Mouse (Mus musculus) hindbrain, embryonic 16.5 days (tissue): ENCODE measurements around the gene Art3. TPM values are rescaled to one million over a fixed set of nuclear protein-coding genes. Genes with fewer than 3 reads are reported as not detected.

Experiments used
- ATAC-seq: fragments of 200-750 bp; cut with Nextera tagmentation; 2 replicates; pipeline ENCODE4 v1.8.0; 2017; ENCODE audit warnings: moderate TSS enrichment, moderate library complexity
- H3K27ac ChIP-seq: fragments of 300-500 bp; sonication (generic); 2 replicates; pipeline ENCODE4 v1.5.1; 2014; ENCODE audit warnings: low read depth, mild to moderate bottlenecking, control low read depth, low read length, moderate library complexity
- H3K27me3 ChIP-seq: fragments of 300-500 bp; sonication (generic); replicated peaks from 2 replicates; pipeline ENCODE4 v1.6.1; 2014; ENCODE audit warnings: low read length; ENCODE audit not compliant: control insufficient read depth, insufficient read depth
- H3K36me3 ChIP-seq: fragments of 300-500 bp; sonication (generic); 2 replicates; pipeline ENCODE4 v1.6.1; 2014; ENCODE audit warnings: mild to moderate bottlenecking, low read length, moderate library complexity, mixed read lengths; ENCODE audit not compliant: control insufficient read depth, insufficient read depth
- H3K4me1 ChIP-seq: fragments of 300-500 bp; sonication (generic); 2 replicates; pipeline ENCODE4 v1.6.1; 2014; ENCODE audit warnings: low read depth, low read length; ENCODE audit not compliant: control insufficient read depth, insufficient read depth
- H3K4me2 ChIP-seq: fragments of 300-500 bp; sonication (generic); 2 replicates; pipeline ENCODE4 v1.6.1; 2014; ENCODE audit warnings: mild to moderate bottlenecking, low read length, control low read depth, moderate library complexity
- H3K4me3 ChIP-seq: fragments of 300-500 bp; sonication (generic); 2 replicates; pipeline ENCODE4 v1.5.1; 2014; ENCODE audit warnings: mild to moderate bottlenecking, low read length, control low read depth, moderate library complexity
- H3K9ac ChIP-seq: fragments of 300-500 bp; sonication (generic); 2 replicates; pipeline ENCODE4 v1.6.1; 2014; ENCODE audit warnings: low read depth, mild to moderate bottlenecking, control low read depth, low read length, moderate library complexity
- H3K9me3 ChIP-seq: fragments of 300-500 bp; sonication (generic); 2 replicates; pipeline ENCODE4 v1.6.1; 2014; ENCODE audit warnings: mild to moderate bottlenecking, low read length, moderate library complexity; ENCODE audit not compliant: control insufficient read depth
- WGBS: fragments of 180-500 bp; shearing (Covaris S2); extraction: QIAGEN DNeasy Blood & Tissue Kit; methylation state at CpG from one replicate; pipeline ENCODE4 v1.1.7; 2014; 5-methylcytosine and 5-hydroxymethylcytosine counted together
- polyA plus RNA-seq: library from polyadenylated mRNA; unstranded; fragments of >200 nt; fragmentation: Nextera tagmentation; extraction: Ambion mirVana; gene quantifications from 2 replicates; pipeline ENCODE4 v1.2.1, GENCODE M21; 2015

Gene Art3
- polyA plus RNA-seq, 1 experiment from 2014 or later: 6.7 TPM

DNA sequence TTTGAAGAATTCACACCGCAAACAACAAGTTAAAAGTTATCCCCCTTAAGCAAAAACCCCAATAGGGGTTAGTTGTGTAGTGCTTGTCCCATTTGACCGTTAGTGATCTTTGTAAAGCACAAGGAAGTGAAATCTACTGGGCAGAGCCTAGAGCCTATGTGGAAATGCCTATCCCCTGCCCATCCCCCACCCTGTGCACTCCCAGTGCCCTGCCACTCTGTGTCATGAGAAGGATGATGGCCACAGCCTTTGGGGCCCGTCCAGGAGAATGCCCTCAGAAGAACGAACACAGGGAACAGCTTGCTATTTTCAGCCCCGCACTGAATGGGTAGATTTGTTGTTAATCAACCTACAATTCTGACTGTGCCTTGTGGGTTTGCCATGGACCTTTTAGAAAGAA is 109.9 kb downstream of the Art3 start:
- H3K4me3 ChIP-seq: no peak overlapping the region
- H3K4me2 ChIP-seq: no peak overlapping the region
- no peaks in the 10 kb centered on the region for H3K9me3 ChIP-seq
- WGBS: 89% methylated on average over 5 of the region's 5 CpGs
- H3K27ac ChIP-seq: no peak overlapping the region
- H3K27me3 ChIP-seq: no peaks in the 10 kb centered on the region
- ATAC-seq: no peak
- H3K4me1 ChIP-seq: no peaks in the 10 kb centered on the region
- H3K9ac ChIP-seq: no peak overlapping the region
- peaks cover 19% of the 10 kb centered on the region for H3K36me3 ChIP-seq

DNA sequence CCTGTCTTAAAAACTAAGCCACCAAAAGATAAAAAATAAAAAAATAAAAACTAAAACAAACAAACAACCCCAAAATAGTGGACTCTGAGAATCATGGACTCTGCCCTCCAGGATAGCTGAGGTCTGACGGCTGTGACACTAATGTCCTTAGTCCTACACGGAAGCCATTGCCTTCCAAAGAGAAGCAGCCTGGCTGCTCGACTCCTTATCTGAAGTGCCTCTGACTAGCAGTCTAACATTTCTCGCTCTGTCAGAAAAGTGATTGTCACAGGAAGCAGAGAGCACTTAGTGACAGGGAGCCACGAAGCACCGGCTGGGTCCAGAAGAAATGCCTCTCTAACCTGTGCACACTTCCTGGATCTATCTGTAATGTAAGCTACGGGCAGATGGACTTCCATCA is 111.3 kb downstream of the Art3 start:
- Histone ChIP-seq H3K9ac (no peak overlapping the region), H3K36me3 (peaks cover 30% of the 10 kb centered on the region), H3K27ac (no peak overlapping the region), H3K4me3 (no peak overlapping the region), H3K27me3 (no peaks in the 10 kb centered on the region), H3K9me3 (no peaks in the 10 kb centered on the region), H3K4me2 (no peak overlapping the region), H3K4me1 (no peaks in the 10 kb centered on the region)
- WGBS: 88% methylated on average over 7 of the region's 7 CpGs
- no peak for ATAC-seq

DNA sequence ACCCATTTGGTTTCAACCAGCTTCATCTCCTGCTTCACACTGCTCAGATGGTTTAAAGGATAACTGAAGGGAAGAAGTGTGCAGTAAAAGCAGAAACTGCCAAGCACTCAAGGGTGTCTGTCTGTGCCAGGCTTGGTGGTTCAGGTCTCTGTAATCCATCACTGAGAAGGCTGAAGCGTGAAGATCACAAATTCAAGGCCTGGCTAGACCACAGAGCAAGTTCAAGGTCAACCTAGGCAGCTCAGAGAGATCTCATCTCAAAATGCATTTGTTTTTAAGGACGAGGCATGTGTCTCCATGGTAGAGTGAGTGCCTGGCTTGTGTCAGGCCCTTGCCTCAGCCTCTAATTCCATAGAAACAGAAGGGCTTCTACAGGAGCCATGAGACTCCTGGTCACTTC is 113.4 kb downstream of the Art3 start:
- Histone ChIP-seq H3K9ac (no peak overlapping the region), H3K27ac (no peak overlapping the region), H3K4me2 (no peak overlapping the region), H3K9me3 (no peaks in the 10 kb centered on the region), H3K4me3 (no peak overlapping the region), H3K4me1 (no peaks in the 10 kb centered on the region), H3K27me3 (no peaks in the 10 kb centered on the region), H3K36me3 (peaks cover 46% of the 10 kb centered on the region)
- no peak for ATAC-seq
- 93% methylated on average over 2 of the region's 2 CpGs for WGBS

DNA sequence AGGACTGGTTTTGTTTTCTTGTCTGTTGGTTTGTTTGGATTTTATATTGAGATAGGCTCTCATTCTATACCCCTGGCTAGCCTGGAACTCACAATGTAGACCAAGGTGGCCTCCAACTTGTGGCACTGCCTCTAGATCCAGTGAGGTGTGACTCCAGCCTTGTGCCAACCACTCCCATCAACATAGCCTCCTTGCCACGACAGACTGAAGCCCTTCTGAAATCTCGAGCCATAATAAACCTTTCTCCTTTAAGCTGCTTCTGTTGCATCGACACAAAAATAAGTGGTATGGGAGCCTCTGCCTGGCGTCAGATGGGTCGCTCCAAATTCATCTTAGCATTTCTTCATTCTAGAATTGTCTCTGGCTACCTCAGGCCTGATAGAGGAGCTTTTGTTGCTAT is 115.1 kb downstream of the Art3 start:
- H3K4me3 ChIP-seq: no peak overlapping the region

DNA sequence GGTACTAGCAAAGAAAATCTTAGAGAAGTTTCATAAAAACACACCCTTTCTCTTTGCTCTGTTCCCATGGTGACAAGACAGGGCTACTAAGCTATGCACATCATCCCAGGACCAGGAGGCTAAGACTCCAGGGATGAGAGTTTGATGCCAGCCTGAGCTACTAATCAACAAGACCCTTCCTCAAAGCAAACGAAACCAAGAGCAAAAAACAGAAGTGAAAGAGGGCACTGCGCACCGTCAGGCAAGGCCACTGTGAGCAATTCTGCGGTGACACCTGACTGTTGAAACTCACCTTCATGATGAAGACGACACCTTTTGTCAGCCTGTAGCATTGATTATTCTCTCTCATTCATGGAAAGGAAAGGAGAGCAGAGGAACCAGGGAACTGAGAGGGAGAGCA is 121.2 kb downstream of the Art3 start:
- no peak for ATAC-seq
- H3K9me3 ChIP-seq: no peaks in the 10 kb centered on the region
- H3K4me3 ChIP-seq: no peak overlapping the region
- no peaks in the 10 kb centered on the region for H3K27me3 ChIP-seq
- no peak overlapping the region for H3K9ac ChIP-seq
- H3K4me1 ChIP-seq: no peaks in the 10 kb centered on the region
- no peak overlapping the region for H3K4me2 ChIP-seq
- H3K27ac ChIP-seq: no peak overlapping the region
- peaks cover 34% of the 10 kb centered on the region for H3K36me3 ChIP-seq
- 90% methylated on average over 5 of the region's 5 CpGs for WGBS

More for the DNA sequence above, 115.1 kb downstream of the Art3 start:
- Histone ChIP-seq H3K4me1 (no peaks in the 10 kb centered on the region), H3K27ac (no peak overlapping the region), H3K4me2 (no peak overlapping the region), H3K36me3 (peaks cover 57% of the 10 kb centered on the region), H3K9me3 (no peaks in the 10 kb centered on the region), H3K27me3 (no peaks in the 10 kb centered on the region), H3K9ac (no peak overlapping the region)
- WGBS: 92% methylated on average over 5 of the region's 5 CpGs
- no peak for ATAC-seq

DNA sequence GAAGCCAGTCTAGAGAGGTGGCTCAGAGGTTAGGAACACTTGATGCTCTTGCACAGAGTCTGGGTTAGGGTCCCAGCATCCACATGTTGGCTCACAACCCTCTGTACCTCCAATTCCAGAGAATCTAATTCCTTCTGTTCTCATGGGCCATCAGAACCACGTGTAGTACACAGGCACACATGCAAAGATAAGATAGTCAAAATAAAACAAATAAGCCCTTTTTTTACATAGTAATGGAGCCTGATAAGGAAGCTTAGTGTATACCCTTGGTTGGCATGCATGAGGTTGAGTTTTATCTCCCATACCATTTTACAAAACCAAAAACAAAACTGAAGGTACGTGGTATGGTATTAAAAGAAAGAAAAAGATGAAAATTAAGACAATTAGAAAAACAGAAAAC is 125.8 kb downstream of the Art3 start:
- H3K9me3 ChIP-seq: no peaks in the 10 kb centered on the region
- H3K27ac ChIP-seq: no peak overlapping the region
- no peak overlapping the region for H3K9ac ChIP-seq
- H3K27me3 ChIP-seq: no peaks in the 10 kb centered on the region
- no peaks in the 10 kb centered on the region for H3K4me1 ChIP-seq
- no peak overlapping the region for H3K4me2 ChIP-seq
- WGBS: 84% methylated on average over 2 of the region's 2 CpGs
- no peak overlapping the region for H3K4me3 ChIP-seq
- ATAC-seq: no peak
- peaks cover 17% of the 10 kb centered on the region for H3K36me3 ChIP-seq

DNA sequence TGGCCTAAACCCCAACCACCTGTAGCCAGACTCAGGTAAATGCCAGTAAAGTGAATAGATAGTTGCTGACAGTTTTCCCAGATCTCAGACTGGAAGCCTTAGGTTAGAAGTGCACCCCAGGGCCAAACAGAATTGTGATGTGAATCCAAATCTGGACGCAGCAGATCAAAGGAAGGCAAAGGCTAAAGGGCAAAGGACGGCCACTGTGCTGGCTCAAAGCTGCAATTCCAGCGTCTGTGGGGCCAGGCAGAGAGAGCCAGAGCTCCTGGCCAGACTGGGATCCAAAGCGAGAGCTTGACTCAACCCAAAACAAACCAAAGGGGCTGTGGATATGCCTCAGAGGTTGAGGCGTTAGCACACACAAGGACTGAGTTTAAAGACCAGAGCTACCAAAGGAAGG is 127.1 kb downstream of the Art3 start:
- Histone ChIP-seq H3K9ac (no peak overlapping the region), H3K4me1 (no peaks in the 10 kb centered on the region), H3K4me3 (no peak overlapping the region), H3K9me3 (no peaks in the 10 kb centered on the region), H3K27me3 (no peaks in the 10 kb centered on the region), H3K4me2 (no peak overlapping the region), H3K27ac (no peak overlapping the region), H3K36me3 (peaks cover 14% of the 10 kb centered on the region)
- 49% methylated on average over 5 of the region's 5 CpGs for WGBS
- ATAC-seq: no peak

DNA sequence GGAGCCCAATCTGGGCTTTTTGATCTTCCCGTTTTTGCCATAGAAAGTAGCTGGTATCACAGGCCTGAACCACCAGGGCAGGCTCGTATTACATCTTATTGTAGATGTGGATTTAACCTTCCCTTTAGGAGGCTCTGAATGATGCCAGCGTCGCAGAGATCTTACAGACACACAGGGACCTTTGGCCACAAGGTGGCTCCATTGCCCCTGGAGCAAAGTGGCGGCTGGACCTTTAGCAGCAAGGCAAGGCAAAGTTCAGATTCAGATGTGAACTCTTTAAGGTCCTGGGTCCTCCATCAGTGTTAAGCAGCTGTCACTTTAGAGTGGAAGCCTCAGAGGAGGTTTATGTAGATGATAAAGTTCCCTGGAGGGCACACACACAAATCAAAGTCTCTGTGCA is 129.7 kb downstream of the Art3 start:
- H3K4me2 ChIP-seq: no peak overlapping the region
- ATAC-seq: no peak; the same call in 1 of the 2 replicates
- no peak overlapping the region for H3K27ac ChIP-seq
- no peaks in the 10 kb centered on the region for H3K4me1 ChIP-seq
- H3K9ac ChIP-seq: no peak overlapping the region
- no peaks in the 10 kb centered on the region for H3K27me3 ChIP-seq
- peaks cover 10% of the 10 kb centered on the region for H3K36me3 ChIP-seq
- 19% methylated on average over 5 of the region's 5 CpGs for WGBS
- no peaks in the 10 kb centered on the region for H3K9me3 ChIP-seq
- no peak overlapping the region for H3K4me3 ChIP-seq
